Mouse (Mus musculus): ENCODE measurements around the gene Dnajc4. TPM values are rescaled to one million over a fixed set of nuclear protein-coding genes. Genes with fewer than 3 reads are reported as not detected.

The Dnajc4 gene
- polyA plus RNA-seq, 1 experiment from 2014 or later = 22.5 TPM

DNA sequence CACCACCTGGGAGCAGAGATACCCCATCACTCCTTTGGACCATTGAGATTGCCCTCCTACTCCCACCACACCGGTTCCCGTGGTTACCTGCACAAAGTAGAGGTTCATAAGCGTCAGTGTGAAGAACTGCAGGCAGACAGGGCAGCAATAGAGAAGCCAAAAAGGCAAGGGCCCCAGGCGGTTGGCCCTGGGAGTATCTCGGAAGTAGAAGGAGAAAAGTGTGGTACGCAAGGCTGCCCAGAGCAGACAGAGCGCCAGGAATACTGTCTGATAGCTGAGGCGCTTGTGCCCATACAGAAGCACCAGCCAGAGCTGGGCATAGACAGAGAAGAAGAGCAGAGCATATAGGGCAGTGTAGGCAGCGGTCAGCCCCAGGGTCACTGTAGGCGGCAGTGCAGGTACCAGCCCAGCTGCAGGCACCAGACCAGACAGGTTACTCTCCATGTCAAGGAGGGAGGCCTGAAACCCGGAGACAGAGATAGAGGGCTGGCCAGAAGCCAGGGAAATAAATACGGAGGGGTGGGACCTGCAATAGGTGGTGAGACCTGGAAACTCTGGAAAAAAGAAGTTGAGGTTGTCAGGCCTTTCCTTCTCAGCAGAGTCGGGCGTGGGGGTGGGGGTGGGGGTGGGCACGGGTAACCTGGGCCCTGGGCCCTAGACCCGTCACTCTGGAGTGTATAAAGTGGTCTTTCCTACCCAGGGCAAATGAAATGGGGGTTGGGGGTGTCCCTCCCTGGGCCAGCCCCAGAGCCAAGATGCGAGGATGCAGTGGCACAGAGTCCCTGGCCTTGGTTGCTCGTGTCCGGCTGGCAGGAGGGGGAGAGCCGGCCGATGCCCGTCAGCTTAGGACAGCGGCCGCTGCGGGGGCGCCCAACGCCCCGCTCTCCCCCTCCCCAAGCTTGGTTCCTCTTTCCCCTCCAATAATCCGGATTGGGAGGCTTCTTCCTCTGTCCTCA lies 51.7 kb downstream of the Dnajc4 start:
- peak overlapping the region; percentile 88 for H3K9ac ChIP-seq
- peaks cover 7% of the 10 kb centered on the region for H3K27me3 ChIP-seq
- H3K9me3 ChIP-seq = no peaks in the 10 kb centered on the region
- ATAC-seq (ENCODE audit: insufficient number of reproducible peaks, insufficient read depth, low FRiP score, low TSS enrichment) = no peak; the same call in 1 of the 2 replicates
- WGBS = 22% methylated on average over 27 of the region's 29 CpGs
- H3K4me2 ChIP-seq (replicated peaks) = peak overlapping the region; percentile 95
- no peak overlapping the region for H3K27ac ChIP-seq
- peaks cover 16% of the 10 kb centered on the region for H3K4me1 ChIP-seq
- peak overlapping the region; percentile 69 for H3K4me3 ChIP-seq
- H3K36me3 ChIP-seq = peaks cover 2% of the 10 kb centered on the region; the same call in 1 of the 2 replicates

DNA sequence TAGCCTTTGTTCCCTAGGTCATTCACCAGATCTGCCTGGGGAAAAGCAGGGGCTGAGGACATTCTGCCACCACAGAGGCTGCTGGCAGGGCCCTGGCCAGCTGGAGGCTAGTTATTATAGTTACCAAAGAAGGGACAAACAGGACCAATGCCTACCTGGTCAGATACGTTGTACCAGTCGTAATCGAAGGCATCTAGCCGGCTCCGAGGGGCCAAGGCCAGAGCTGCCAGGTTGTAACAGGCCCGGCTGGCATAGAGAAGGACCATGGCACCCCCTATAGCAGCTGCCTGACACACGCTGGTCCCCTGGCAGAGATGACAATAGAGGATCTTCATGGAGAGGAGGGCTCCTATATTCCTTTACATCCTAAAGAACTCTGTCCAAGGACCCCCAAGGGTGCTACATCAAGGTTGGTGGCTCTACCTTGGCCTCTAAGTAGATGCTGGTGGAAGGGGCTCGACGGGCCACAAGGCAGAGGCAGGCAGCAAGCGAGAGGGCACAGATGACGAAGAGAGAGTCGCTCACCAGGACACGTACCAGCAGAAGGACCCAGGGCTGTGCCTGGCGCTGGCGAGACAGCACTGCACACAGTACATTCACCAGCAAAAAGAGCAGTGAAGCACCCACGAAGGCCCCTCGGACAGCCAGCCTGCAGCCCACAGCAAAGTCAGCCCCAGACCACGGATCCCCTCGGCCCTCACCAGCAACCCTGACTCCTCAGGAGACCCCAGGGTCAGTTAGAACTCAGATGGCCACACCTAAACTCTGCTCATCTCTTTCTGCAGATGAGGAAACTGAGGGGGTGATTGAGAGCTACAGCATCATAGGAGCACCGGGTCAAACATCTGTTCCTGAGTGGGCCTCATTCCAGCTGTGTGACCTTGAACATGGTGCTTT lies 53.0 kb downstream of the Dnajc4 start:
- H3K4me2 ChIP-seq (replicated peaks) = no peak overlapping the region
- no peak for ATAC-seq (ENCODE audit: insufficient number of reproducible peaks, insufficient read depth, low FRiP score, low TSS enrichment)
- no peak overlapping the region for H3K4me3 ChIP-seq
- H3K36me3 ChIP-seq = no peaks in the 10 kb centered on the region
- no peak overlapping the region for H3K27ac ChIP-seq
- H3K9ac ChIP-seq = peak overlapping the region; percentile 24; the same call in 1 of the 2 replicates
- H3K27me3 ChIP-seq = peaks cover 19% of the 10 kb centered on the region
- no peaks in the 10 kb centered on the region for H3K9me3 ChIP-seq
- peaks cover 16% of the 10 kb centered on the region for H3K4me1 ChIP-seq
- WGBS = 89% methylated on average over 20 of the region's 20 CpGs

Other genes starting within 250 kb of the Dnajc4 start
- 17.8 and 19.5 TPM in 2 replicates for gene Rps6ka4, start 151.9 kb downstream of the Dnajc4 start, polyA plus RNA-seq (2016; fragmentation: Nextera tagmentation; extraction: Ambion mirVana)
- gene Ccdc88b, start 134.4 kb downstream of the Dnajc4 start, polyA plus RNA-seq (2016; fragmentation: Nextera tagmentation; extraction: Ambion mirVana) = 0.69 and 0.70 TPM in 2 replicates
- 142 and 157 TPM in 2 replicates for gene Trmt112, start 82.9 kb downstream of the Dnajc4 start, polyA plus RNA-seq (2016; fragmentation: Nextera tagmentation; extraction: Ambion mirVana)
- gene Prdx5, start 82.5 kb downstream of the Dnajc4 start, polyA plus RNA-seq (2016; fragmentation: Nextera tagmentation; extraction: Ambion mirVana) = 192 and 193 TPM in 2 replicates
- 9.5 and 10.9 TPM in 2 replicates for gene Esrra, start 70.8 kb downstream of the Dnajc4 start, polyA plus RNA-seq (2016; fragmentation: Nextera tagmentation; extraction: Ambion mirVana)
- 1.2 and 1.7 TPM in 2 replicates for gene Catsperz, start 67.2 kb downstream of the Dnajc4 start, polyA plus RNA-seq (2016; fragmentation: Nextera tagmentation; extraction: Ambion mirVana)
- 0.62 and 0.65 TPM in 2 replicates for gene Kcnk4, start 58.1 kb downstream of the Dnajc4 start, polyA plus RNA-seq (2016; fragmentation: Nextera tagmentation; extraction: Ambion mirVana)
- 75.0 and 77.6 TPM in 2 replicates for gene Bad, start 50.7 kb downstream of the Dnajc4 start, polyA plus RNA-seq (2016; fragmentation: Nextera tagmentation; extraction: Ambion mirVana)
- 28.4 and 32.7 TPM in 2 replicates for gene Gpr137, start 50.1 kb downstream of the Dnajc4 start, polyA plus RNA-seq (2016; fragmentation: Nextera tagmentation; extraction: Ambion mirVana)
- gene Ppp1r14b, start 17.6 kb downstream of the Dnajc4 start, polyA plus RNA-seq (2016; fragmentation: Nextera tagmentation; extraction: Ambion mirVana) = 255 and 291 TPM in 2 replicates
- 47.4 and 48.7 TPM in 2 replicates for gene Plcb3, start 16.1 kb downstream of the Dnajc4 start, polyA plus RNA-seq (2016; fragmentation: Nextera tagmentation; extraction: Ambion mirVana)
- 76.2 and 77.9 TPM in 2 replicates for gene Fkbp2, start 12.1 kb downstream of the Dnajc4 start, polyA plus RNA-seq (2016; fragmentation: Nextera tagmentation; extraction: Ambion mirVana)
- 53.3 and 57.5 TPM in 2 replicates for gene Vegfb, start 4.9 kb downstream of the Dnajc4 start, polyA plus RNA-seq (2016; fragmentation: Nextera tagmentation; extraction: Ambion mirVana)
- 20.5 and 25.0 TPM in 2 replicates for gene Nudt22, start 3.5 kb upstream of the Dnajc4 start, polyA plus RNA-seq (2016; fragmentation: Nextera tagmentation; extraction: Ambion mirVana)
- 10.8 and 11.7 TPM in 2 replicates for gene Trpt1, start 3.6 kb upstream of the Dnajc4 start, polyA plus RNA-seq (2016; fragmentation: Nextera tagmentation; extraction: Ambion mirVana)
- gene Fermt3, start 26.9 kb upstream of the Dnajc4 start, polyA plus RNA-seq (2016; fragmentation: Nextera tagmentation; extraction: Ambion mirVana) = 6.5 and 7.2 TPM in 2 replicates
- gene Stip1, start 47.4 kb upstream of the Dnajc4 start, polyA plus RNA-seq (2016; fragmentation: Nextera tagmentation; extraction: Ambion mirVana) = 273 and 275 TPM in 2 replicates
- 11.3 and 12.2 TPM in 2 replicates for gene Macrod1, start 64.2 kb upstream of the Dnajc4 start, polyA plus RNA-seq (2016; fragmentation: Nextera tagmentation; extraction: Ambion mirVana)
- gene Flrt1, start 113.2 kb upstream of the Dnajc4 start, polyA plus RNA-seq (2016; fragmentation: Nextera tagmentation; extraction: Ambion mirVana) = 6.6 and 6.8 TPM in 2 replicates
- 234 and 242 TPM in 2 replicates for gene Otub1, start 213.7 kb upstream of the Dnajc4 start, polyA plus RNA-seq (2016; fragmentation: Nextera tagmentation; extraction: Ambion mirVana)
- gene Cox8a, start 225.0 kb upstream of the Dnajc4 start, polyA plus RNA-seq (2016; fragmentation: Nextera tagmentation; extraction: Ambion mirVana) = 824 and 858 TPM in 2 replicates
- gene Naa40, start 248.6 kb upstream of the Dnajc4 start, polyA plus RNA-seq (2016; fragmentation: Nextera tagmentation; extraction: Ambion mirVana) = 71.8 and 72.2 TPM in 2 replicates